ENCODE assay signal across 8 mouse cellular contexts in genomic region chr7:81653988-81654387, GRCm38 (mm10). TPM values are rescaled to one million over a fixed set of nuclear protein-coding genes. Genes with fewer than 3 reads are reported as not detected.
DNase-seq lines count a peak whose midpoint lies in the region; ATAC-seq lines count a peak whose summit lies in the region.
"Had no signal": no experiment of that assay in that cellular context is flagged by ENCODE, and none has a peak within 500 bp of the region (broad histone marks: within the 10 kb centered on the region; RNA-seq: fewer than 3 reads in every experiment).

No protein-coding gene starts in this region.

- H3K36me3 ChIP-seq in midbrain, embryonic 15.5 days (replicated peaks) = no peaks in the 10 kb centered on the region
- H3K36me3 ChIP-seq in midbrain, embryonic 11.5 days (ENCODE audit: control insufficient read depth, insufficient read depth, low read length) = no peaks in the 10 kb centered on the region
- no peaks in the 10 kb centered on the region for H3K36me3 ChIP-seq in embryonic facial prominence, embryonic 13.5 days
- no peaks in the 10 kb centered on the region for H3K36me3 ChIP-seq in hindbrain, embryonic 10.5 days
- no peaks in the 10 kb centered on the region for H3K36me3 ChIP-seq in neural tube, embryonic 15.5 days

- no peak for DNase-seq in midbrain, embryonic 11.5 days (ENCODE audit: low spot score, missing footprints)
- DNase-seq in hindbrain, embryonic 10.5 days (ENCODE audit: low spot score) = peak; percentile 19
- DNase-seq in c-Kit-positive CD71-positive TER-119-positive erythroid progenitor cells, embryonic 14.5 days (ENCODE audit: low spot score) = no peak
- DNase-seq: kidney, postnatal 10 days had no signal

- H3K4me3 ChIP-seq in midbrain, embryonic 15.5 days = no peak overlapping the region
- no peak overlapping the region for H3K4me3 ChIP-seq in midbrain, embryonic 11.5 days (ENCODE audit: low read depth, low read length)
- H3K4me3 ChIP-seq in embryonic facial prominence, embryonic 13.5 days = peak overlapping the region; percentile 10; the same call in 1 of the 2 replicates
- H3K4me3 ChIP-seq in hindbrain, embryonic 10.5 days = no peak overlapping the region
- H3K4me3 ChIP-seq in neural tube, embryonic 15.5 days (replicated peaks) = no peak overlapping the region

- H3K4me1 ChIP-seq in midbrain, embryonic 15.5 days = peaks cover 53% of the 10 kb centered on the region
- peaks cover 11% of the 10 kb centered on the region for H3K4me1 ChIP-seq in midbrain, embryonic 11.5 days (ENCODE audit: control insufficient read depth, insufficient read depth, low read length)
- H3K4me1 ChIP-seq in embryonic facial prominence, embryonic 13.5 days = peaks cover 46% of the 10 kb centered on the region
- peaks cover 64% of the 10 kb centered on the region for H3K4me1 ChIP-seq in hindbrain, embryonic 10.5 days (replicated peaks)
- peaks cover 69% of the 10 kb centered on the region for H3K4me1 ChIP-seq in neural tube, embryonic 15.5 days

- ATAC-seq in midbrain, embryonic 15.5 days (replicated peaks) = no peak
- no peak for ATAC-seq in midbrain, embryonic 11.5 days (ENCODE audit: low FRiP score)
- ATAC-seq in embryonic facial prominence, embryonic 13.5 days (ENCODE audit: insufficient number of reproducible peaks, insufficient read depth, low FRiP score, low TSS enrichment, low read depth) = no peak
- ATAC-seq in neural tube, embryonic 15.5 days (ENCODE audit: low FRiP score) = peak; percentile 30
- ATAC-seq in monocyte, adult 5-6 weeks (replicated peaks; ENCODE audit: insufficient number of reproducible peaks, low FRiP score, low TSS enrichment, poor library complexity, severe bottlenecking) = no peak

- WGBS in midbrain, embryonic 15.5 days = 45% methylated on average over 8 of the region's 8 CpGs
- WGBS in midbrain, embryonic 11.5 days = 72% methylated on average over 8 of the region's 8 CpGs
- WGBS in embryonic facial prominence, embryonic 13.5 days = 12% methylated on average over 8 of the region's 8 CpGs
- 61% methylated on average over 8 of the region's 8 CpGs for WGBS in hindbrain, embryonic 10.5 days
- WGBS in neural tube, embryonic 15.5 days = 13% methylated on average over 8 of the region's 8 CpGs

- no peak overlapping the region for H3K4me2 ChIP-seq in midbrain, embryonic 15.5 days
- H3K4me2 ChIP-seq in midbrain, embryonic 11.5 days = no peak overlapping the region
- H3K4me2 ChIP-seq in embryonic facial prominence, embryonic 13.5 days = peak overlapping the region; percentile 49
- H3K4me2 ChIP-seq in neural tube, embryonic 15.5 days = peak overlapping the region; percentile 25

- H3K27me3 ChIP-seq in midbrain, embryonic 15.5 days (replicated peaks) = no peaks in the 10 kb centered on the region
- H3K27me3 ChIP-seq in midbrain, embryonic 11.5 days (ENCODE audit: control insufficient read depth, insufficient read depth, low read length) = no peaks in the 10 kb centered on the region
- H3K27me3 ChIP-seq in embryonic facial prominence, embryonic 13.5 days = peaks cover 10% of the 10 kb centered on the region
- H3K27me3 ChIP-seq in hindbrain, embryonic 10.5 days (ENCODE audit: insufficient read depth, poor library complexity, severe bottlenecking) = 0 out of 2 replicates have a peak, but pooled peaks cover 5% of the 10 kb centered on the region
- no peaks in the 10 kb centered on the region for H3K27me3 ChIP-seq in neural tube, embryonic 15.5 days (replicated peaks)

- H3K9ac ChIP-seq in midbrain, embryonic 15.5 days = no peak overlapping the region
- no peak overlapping the region for H3K9ac ChIP-seq in midbrain, embryonic 11.5 days (ENCODE audit: low read length)
- peak overlapping the region; percentile 11; the same call in 1 of the 2 replicates for H3K9ac ChIP-seq in embryonic facial prominence, embryonic 13.5 days
- no peak overlapping the region for H3K9ac ChIP-seq in neural tube, embryonic 15.5 days (replicated peaks)

- peak overlapping the region; percentile 8 for H3K27ac ChIP-seq in midbrain, embryonic 15.5 days
- no peak overlapping the region for H3K27ac ChIP-seq in midbrain, embryonic 11.5 days (ENCODE audit: low read depth, low read length)
- H3K27ac ChIP-seq in embryonic facial prominence, embryonic 13.5 days = peak overlapping the region; percentile 77
- peak overlapping the region; percentile 73 for H3K27ac ChIP-seq in hindbrain, embryonic 10.5 days
- H3K27ac ChIP-seq in neural tube, embryonic 15.5 days (replicated peaks) = peak overlapping the region; percentile 72

- no peaks in the 10 kb centered on the region for H3K9me3 ChIP-seq in midbrain, embryonic 15.5 days
- H3K9me3 ChIP-seq in midbrain, embryonic 11.5 days (ENCODE audit: control insufficient read depth, low read length) = no peaks in the 10 kb centered on the region
- H3K9me3 ChIP-seq in embryonic facial prominence, embryonic 13.5 days = no peaks in the 10 kb centered on the region
- no peaks in the 10 kb centered on the region for H3K9me3 ChIP-seq in hindbrain, embryonic 10.5 days
- no peaks in the 10 kb centered on the region for H3K9me3 ChIP-seq in neural tube, embryonic 15.5 days (replicated peaks)

RNA-seq across cellular contexts. Expression of gene Homer2, which starts 53.3 kb away (rescaled TPM):
- polyA plus RNA-seq in midbrain, embryonic 15.5 days (2015; fragmentation: Nextera tagmentation; extraction: Ambion mirVana) = 21.8 and 24.6 TPM in 2 replicates
- polyA plus RNA-seq in midbrain, embryonic 11.5 days (2014; fragmentation: Nextera tagmentation; extraction: Ambion mirVana) = 19.6 and 22.4 TPM in 2 replicates
- 16.4 and 24.0 TPM in 2 replicates for polyA plus RNA-seq in embryonic facial prominence, embryonic 13.5 days (2015; fragmentation: Nextera tagmentation; extraction: Ambion mirVana)
- 14.7 and 18.5 TPM in 2 replicates for polyA plus RNA-seq in hindbrain, embryonic 10.5 days (2016; fragmentation: Nextera tagmentation; extraction: Ambion mirVana)
- 29.3 and 30.1 TPM in 2 replicates for polyA plus RNA-seq in neural tube, embryonic 15.5 days (2015; fragmentation: Nextera tagmentation; extraction: Ambion mirVana)
- total RNA-seq in monocyte, adult 5-6 weeks (2017) = 0.29 TPM in 1 of 3 replicates, not detected in the others

Comparison
In these comparisons a context has a peak if more than half of its experiments do, and no peak if none do; other contexts are left out.
1. H3K4me2 ChIP-seq: peak in embryonic facial prominence, embryonic 13.5 days (single experiment) and neural tube, embryonic 15.5 days (single experiment); none in midbrain, embryonic 15.5 days (single experiment) and midbrain, embryonic 11.5 days (single experiment).